Mouse (Mus musculus): ENCODE data around the gene Rab30. TPM values are rescaled to one million over a fixed set of nuclear protein-coding genes. Genes with fewer than 3 reads are reported as not detected.

The Rab30 gene
- polyA plus RNA-seq, 1 experiment from 2014 or later = 24.7 TPM

DNA sequence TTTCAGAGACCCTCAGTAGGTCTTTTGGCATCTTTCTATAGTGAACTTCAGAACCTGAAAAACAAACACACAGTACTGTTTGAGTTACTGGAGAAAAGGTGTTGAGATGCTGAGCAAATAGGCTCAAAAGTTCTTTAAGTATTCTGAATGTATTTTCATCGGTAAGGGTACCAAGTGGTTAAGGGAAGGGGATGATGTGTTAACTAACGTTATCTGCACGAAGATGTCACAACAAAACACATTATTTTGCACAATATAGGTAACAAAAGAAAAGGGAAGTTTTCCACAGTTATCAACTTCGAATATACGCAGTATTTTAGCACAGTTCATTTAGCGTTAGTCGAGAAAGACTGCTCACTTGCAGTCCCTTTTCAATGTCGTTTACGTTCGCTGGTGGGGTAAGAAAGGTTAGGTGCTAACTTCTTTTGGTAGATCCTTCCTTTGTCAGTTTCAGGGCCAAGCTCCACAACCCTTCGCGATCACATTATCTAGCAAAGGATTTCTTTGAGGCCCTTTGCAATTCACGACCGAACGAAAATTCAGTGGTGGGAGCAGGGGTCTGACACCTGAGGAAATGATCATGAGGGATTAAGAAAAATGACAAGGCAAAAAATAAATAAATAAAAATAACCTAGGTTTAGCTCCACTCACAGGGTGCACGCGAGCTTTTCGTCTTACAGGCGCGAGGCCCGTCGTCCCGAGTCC lies 840 bp upstream of the Rab30 start:
- Histone ChIP-seq H3K4me1 (ENCODE audit: control insufficient read depth, insufficient read depth, low read depth, low read length) (peaks cover 36% of the 10 kb centered on the region), H3K9me3 (ENCODE audit: control insufficient read depth, low read length) (no peaks in the 10 kb centered on the region), H3K9ac (ENCODE audit: low read depth, low read length) (peak overlapping the region; percentile 94), H3K36me3 (ENCODE audit: control insufficient read depth, insufficient read depth, low read length) (no peaks in the 10 kb centered on the region), H3K27me3 (replicated peaks; ENCODE audit: control insufficient read depth, insufficient read depth, low read length) (no peaks in the 10 kb centered on the region), H3K27ac (ENCODE audit: low read depth, low read length) (peak overlapping the region; percentile 95), H3K4me3 (ENCODE audit: low read length) (peak overlapping the region; percentile 78), H3K4me2 (ENCODE audit: low read length) (peak overlapping the region; percentile 66)
- WGBS = 2% methylated on average over 23 of the region's 23 CpGs
- no peak for ATAC-seq

DNA sequence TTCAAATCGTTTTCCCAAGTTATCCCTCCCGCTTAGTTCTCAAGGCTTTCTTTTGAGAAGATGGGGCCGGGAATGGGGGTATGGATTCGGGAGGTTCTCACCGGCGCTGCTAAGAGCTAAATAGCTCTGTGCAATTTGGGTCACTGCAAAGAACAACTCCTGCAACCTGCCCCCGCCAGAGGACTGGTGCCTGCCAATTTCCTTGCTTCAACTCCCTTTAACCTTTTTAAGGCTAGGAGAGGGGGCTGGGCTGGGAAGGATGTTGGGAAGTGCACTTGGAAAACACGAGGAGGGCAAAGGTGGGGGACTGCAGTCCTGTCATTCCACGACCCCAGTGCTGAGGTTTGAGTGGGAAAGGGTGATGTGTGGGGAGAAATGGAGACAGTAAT lies 452 bp downstream of the Rab30 start:
- WGBS = under 1% methylated on average over 9 of the region's 9 CpGs
- H3K4me1 ChIP-seq (ENCODE audit: control insufficient read depth, insufficient read depth, low read depth, low read length) = peaks cover 36% of the 10 kb centered on the region
- peak; percentile 51 for ATAC-seq

DNA sequence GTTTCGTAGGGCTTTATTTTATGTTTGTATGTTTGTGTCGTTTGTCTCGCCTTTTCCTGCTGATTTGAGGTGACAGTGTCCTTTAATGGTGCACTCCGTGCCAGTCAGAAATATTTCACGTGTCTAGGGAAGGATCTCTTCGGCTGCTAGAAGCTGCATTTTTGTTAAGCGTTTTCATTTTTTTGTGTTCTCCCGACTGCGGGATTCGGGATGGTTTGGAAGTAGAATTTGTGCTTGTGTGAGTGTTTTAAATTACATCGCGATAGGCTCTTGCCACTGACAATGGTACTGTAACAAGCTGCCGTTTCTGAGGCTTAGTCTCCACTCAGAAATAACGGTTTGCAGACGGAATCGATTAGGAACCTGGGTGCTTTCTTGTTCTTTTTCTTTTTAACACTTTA lies 938 bp downstream of the Rab30 start:
- H3K4me3 ChIP-seq (ENCODE audit: low read length) = peak overlapping the region; percentile 78
- H3K36me3 ChIP-seq (ENCODE audit: control insufficient read depth, insufficient read depth, low read length) = no peaks in the 10 kb centered on the region
- peak overlapping the region; percentile 85 for H3K27ac ChIP-seq (ENCODE audit: low read depth, low read length)
- H3K9me3 ChIP-seq (ENCODE audit: control insufficient read depth, low read length) = no peaks in the 10 kb centered on the region
- H3K9ac ChIP-seq (ENCODE audit: low read depth, low read length) = peak overlapping the region; percentile 84
- H3K27me3 ChIP-seq (replicated peaks; ENCODE audit: control insufficient read depth, insufficient read depth, low read length) = no peaks in the 10 kb centered on the region
- H3K4me2 ChIP-seq (ENCODE audit: low read length) = peak overlapping the region; percentile 60
- no peak for ATAC-seq
- peaks cover 36% of the 10 kb centered on the region for H3K4me1 ChIP-seq (ENCODE audit: control insufficient read depth, insufficient read depth, low read depth, low read length)
- 0% methylated on average over 16 of the region's 16 CpGs for WGBS

More for the DNA sequence above, 452 bp downstream of the Rab30 start:
- H3K36me3 ChIP-seq (ENCODE audit: control insufficient read depth, insufficient read depth, low read length) = no peaks in the 10 kb centered on the region
- H3K27me3 ChIP-seq (replicated peaks; ENCODE audit: control insufficient read depth, insufficient read depth, low read length) = no peaks in the 10 kb centered on the region
- peak overlapping the region; percentile 84 for H3K9ac ChIP-seq (ENCODE audit: low read depth, low read length)
- no peaks in the 10 kb centered on the region for H3K9me3 ChIP-seq (ENCODE audit: control insufficient read depth, low read length)
- peak overlapping the region; percentile 60 for H3K4me2 ChIP-seq (ENCODE audit: low read length)
- peak overlapping the region; percentile 78 for H3K4me3 ChIP-seq (ENCODE audit: low read length)
- peak overlapping the region; percentile 85 for H3K27ac ChIP-seq (ENCODE audit: low read depth, low read length)

DNA sequence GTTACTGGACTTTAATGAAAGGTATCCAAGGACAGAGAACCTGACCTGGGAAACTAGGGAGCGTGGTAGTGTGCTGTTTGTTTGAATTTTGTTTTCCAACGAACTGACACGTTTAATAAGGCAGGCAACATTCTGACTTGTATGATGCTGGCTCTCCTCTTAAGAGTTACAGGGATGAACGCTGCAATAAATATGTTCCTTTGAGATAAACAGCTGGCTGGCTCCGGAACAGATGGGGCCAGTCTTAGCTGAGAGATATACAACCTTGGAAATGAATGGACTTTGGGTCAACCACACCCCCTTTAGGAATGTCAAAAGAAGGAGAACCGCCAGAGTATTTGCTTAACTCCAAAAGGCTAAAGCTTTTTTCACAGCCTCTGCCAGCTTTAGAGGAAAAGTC lies 1.4 kb downstream of the Rab30 start:
- Histone ChIP-seq H3K27me3 (replicated peaks; ENCODE audit: control insufficient read depth, insufficient read depth, low read length) (no peaks in the 10 kb centered on the region), H3K36me3 (ENCODE audit: control insufficient read depth, insufficient read depth, low read length) (no peaks in the 10 kb centered on the region), H3K4me1 (ENCODE audit: control insufficient read depth, insufficient read depth, low read depth, low read length) (peaks cover 31% of the 10 kb centered on the region), H3K9me3 (ENCODE audit: control insufficient read depth, low read length) (no peaks in the 10 kb centered on the region), H3K9ac (ENCODE audit: low read depth, low read length) (peak overlapping the region; percentile 84), H3K4me2 (ENCODE audit: low read length) (peak overlapping the region; percentile 60), H3K4me3 (ENCODE audit: low read length) (peak overlapping the region; percentile 78), H3K27ac (ENCODE audit: low read depth, low read length) (peak overlapping the region; percentile 85; the same call in 1 of the 2 replicates)
- no peak for ATAC-seq
- 2% methylated on average over 6 of the region's 6 CpGs for WGBS

DNA sequence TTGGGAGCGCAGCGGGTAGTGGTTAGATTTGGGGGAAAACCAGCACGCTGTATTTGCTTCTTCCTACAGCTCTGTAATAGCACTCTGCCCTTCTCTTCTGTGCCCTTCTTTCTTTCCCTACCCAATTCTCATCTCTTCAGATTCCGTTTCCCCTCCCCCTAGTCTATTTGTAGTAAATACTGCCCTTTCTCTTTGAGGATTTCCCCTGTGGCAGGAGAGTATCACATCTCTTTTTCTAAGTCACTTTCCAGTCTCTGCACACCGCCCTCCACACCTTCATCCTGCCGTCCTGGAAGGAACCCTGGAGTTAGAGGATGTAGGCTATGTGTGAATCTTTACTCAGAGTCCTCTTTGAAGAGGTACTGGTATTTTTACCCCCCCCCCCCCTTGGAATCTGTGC lies 1.9 kb downstream of the Rab30 start:
- H3K9ac ChIP-seq (ENCODE audit: low read depth, low read length) = peak overlapping the region; percentile 84
- H3K9me3 ChIP-seq (ENCODE audit: control insufficient read depth, low read length) = no peaks in the 10 kb centered on the region
- H3K4me2 ChIP-seq (ENCODE audit: low read length) = peak overlapping the region; percentile 60
- no peaks in the 10 kb centered on the region for H3K27me3 ChIP-seq (replicated peaks; ENCODE audit: control insufficient read depth, insufficient read depth, low read length)
- H3K36me3 ChIP-seq (ENCODE audit: control insufficient read depth, insufficient read depth, low read length) = no peaks in the 10 kb centered on the region
- peak overlapping the region; percentile 31; the same call in 1 of the 2 replicates for H3K27ac ChIP-seq (ENCODE audit: low read depth, low read length)
- H3K4me3 ChIP-seq (ENCODE audit: low read length) = peak overlapping the region; percentile 78
- 3% methylated on average over 6 of the region's 6 CpGs for WGBS
- ATAC-seq = no peak
- peaks cover 26% of the 10 kb centered on the region for H3K4me1 ChIP-seq (ENCODE audit: control insufficient read depth, insufficient read depth, low read depth, low read length)

DNA sequence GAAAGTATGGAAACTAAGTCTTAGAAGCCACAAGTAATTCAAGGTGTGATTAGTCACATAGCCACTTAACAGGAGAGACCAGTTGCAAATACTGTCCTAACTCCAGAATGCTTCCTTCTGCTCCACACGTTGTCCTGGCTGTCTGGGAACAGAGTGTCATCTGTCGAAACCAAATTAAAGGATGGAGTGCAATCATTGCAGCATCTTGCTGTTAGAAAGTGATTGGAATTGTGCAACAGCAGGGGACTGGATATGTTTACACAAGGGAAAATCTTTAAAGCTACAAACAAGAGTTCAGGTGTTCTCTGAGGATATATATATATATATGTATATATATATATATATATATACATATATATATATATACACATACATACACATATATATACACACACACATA lies 9.0 kb downstream of the Rab30 start:
- Histone ChIP-seq H3K27me3 (replicated peaks; ENCODE audit: control insufficient read depth, insufficient read depth, low read length) (no peaks in the 10 kb centered on the region), H3K27ac (ENCODE audit: low read depth, low read length) (no peak overlapping the region), H3K36me3 (ENCODE audit: control insufficient read depth, insufficient read depth, low read length) (no peaks in the 10 kb centered on the region), H3K9me3 (ENCODE audit: control insufficient read depth, low read length) (no peaks in the 10 kb centered on the region), H3K4me1 (ENCODE audit: control insufficient read depth, insufficient read depth, low read depth, low read length) (no peaks in the 10 kb centered on the region), H3K9ac (ENCODE audit: low read depth, low read length) (no peak overlapping the region), H3K4me3 (ENCODE audit: low read length) (no peak overlapping the region), H3K4me2 (ENCODE audit: low read length) (no peak overlapping the region)
- WGBS = 75% methylated on average over 2 of the region's 2 CpGs
- no peak for ATAC-seq

DNA sequence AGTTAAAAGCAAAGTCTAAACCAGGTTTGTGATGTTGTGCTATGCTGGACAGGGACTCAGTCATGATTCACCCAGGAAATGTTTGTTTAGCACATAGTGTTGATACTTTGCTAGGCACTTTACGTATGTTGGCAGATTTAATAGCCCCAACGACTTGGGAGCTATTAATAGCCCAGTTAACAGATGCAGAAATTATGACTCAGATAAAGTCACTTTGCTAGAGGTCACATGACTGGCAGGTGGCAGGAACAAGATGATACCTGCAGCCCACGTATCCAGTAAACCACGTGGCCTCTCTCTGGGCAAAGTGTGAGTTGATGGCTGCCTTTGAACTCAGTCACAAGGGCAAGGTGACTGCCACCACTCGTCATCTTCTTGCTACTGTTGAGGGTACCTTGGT lies 16.7 kb downstream of the Rab30 start:
- Histone ChIP-seq H3K4me1 (ENCODE audit: control insufficient read depth, insufficient read depth, low read depth, low read length) (no peaks in the 10 kb centered on the region), H3K9me3 (ENCODE audit: control insufficient read depth, low read length) (no peaks in the 10 kb centered on the region), H3K36me3 (ENCODE audit: control insufficient read depth, insufficient read depth, low read length) (no peaks in the 10 kb centered on the region), H3K9ac (ENCODE audit: low read depth, low read length) (no peak overlapping the region), H3K4me3 (ENCODE audit: low read length) (no peak overlapping the region), H3K27ac (ENCODE audit: low read depth, low read length) (no peak overlapping the region), H3K4me2 (ENCODE audit: low read length) (no peak overlapping the region), H3K27me3 (replicated peaks; ENCODE audit: control insufficient read depth, insufficient read depth, low read length) (no peaks in the 10 kb centered on the region)
- no peak for ATAC-seq
- WGBS = 84% methylated on average over 5 of the region's 5 CpGs

DNA sequence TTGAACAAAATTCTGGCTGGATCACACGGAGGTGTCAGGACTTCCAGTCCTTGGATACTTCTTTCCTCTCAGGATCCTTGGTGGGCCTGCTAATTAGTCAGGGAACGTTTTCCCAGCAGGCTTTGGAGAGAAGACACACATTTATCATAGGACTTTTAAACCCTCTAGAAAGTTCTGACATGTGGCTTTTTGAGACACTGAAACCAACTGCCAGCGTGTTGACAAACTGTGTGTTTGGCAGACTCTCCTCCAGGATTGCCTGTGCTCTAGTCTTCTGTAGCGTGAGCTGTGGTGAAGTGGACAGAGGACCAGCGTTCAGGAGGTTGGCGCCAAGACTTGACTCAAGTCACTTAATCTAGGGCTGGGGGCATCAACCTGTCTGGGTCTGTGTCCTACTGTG lies 19.2 kb downstream of the Rab30 start:
- no peak for ATAC-seq
- Histone ChIP-seq H3K4me2 (ENCODE audit: low read length) (no peak overlapping the region), H3K4me3 (ENCODE audit: low read length) (no peak overlapping the region), H3K9ac (ENCODE audit: low read depth, low read length) (no peak overlapping the region), H3K4me1 (ENCODE audit: control insufficient read depth, insufficient read depth, low read depth, low read length) (no peaks in the 10 kb centered on the region; the same call in 1 of the 2 replicates), H3K9me3 (ENCODE audit: control insufficient read depth, low read length) (no peaks in the 10 kb centered on the region), H3K27me3 (replicated peaks; ENCODE audit: control insufficient read depth, insufficient read depth, low read length) (no peaks in the 10 kb centered on the region), H3K27ac (ENCODE audit: low read depth, low read length) (no peak overlapping the region), H3K36me3 (ENCODE audit: control insufficient read depth, insufficient read depth, low read length) (no peaks in the 10 kb centered on the region)
- WGBS = 85% methylated on average over 6 of the region's 6 CpGs

DNA sequence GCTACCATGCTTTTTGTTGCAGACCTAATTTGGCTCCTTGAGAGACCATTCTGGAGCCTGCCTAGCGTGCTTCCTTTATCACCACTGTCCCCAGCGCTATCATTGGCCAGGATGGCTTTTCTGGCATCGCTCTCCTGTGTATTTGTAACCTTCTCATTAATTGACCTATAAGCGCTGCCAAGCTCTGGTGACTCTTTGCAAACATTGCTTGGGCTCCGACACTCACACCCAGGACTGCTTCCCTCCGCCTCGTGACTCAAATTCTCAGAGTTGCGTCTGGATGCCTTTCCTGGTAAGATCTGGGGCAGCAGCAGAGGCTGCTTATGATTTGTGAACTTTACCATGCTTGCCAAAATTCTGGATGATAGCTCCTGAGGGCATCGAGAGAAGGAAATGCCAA lies 19.8 kb downstream of the Rab30 start:
- H3K27me3 ChIP-seq (replicated peaks; ENCODE audit: control insufficient read depth, insufficient read depth, low read length) = no peaks in the 10 kb centered on the region
- H3K9ac ChIP-seq (ENCODE audit: low read depth, low read length) = no peak overlapping the region
- H3K4me1 ChIP-seq (ENCODE audit: control insufficient read depth, insufficient read depth, low read depth, low read length) = no peaks in the 10 kb centered on the region; the same call in 1 of the 2 replicates
- H3K9me3 ChIP-seq (ENCODE audit: control insufficient read depth, low read length) = no peaks in the 10 kb centered on the region
- no peak for ATAC-seq
- WGBS = 89% methylated on average over 9 of the region's 9 CpGs
- no peaks in the 10 kb centered on the region for H3K36me3 ChIP-seq (ENCODE audit: control insufficient read depth, insufficient read depth, low read length)
- no peak overlapping the region for H3K27ac ChIP-seq (ENCODE audit: low read depth, low read length)
- H3K4me2 ChIP-seq (ENCODE audit: low read length) = no peak overlapping the region
- H3K4me3 ChIP-seq (ENCODE audit: low read length) = no peak overlapping the region

Data from hindbrain, embryonic 16.5 days (tissue).